Mouse (Mus musculus): ENCODE data around the gene Ahsa1. TPM values are rescaled to one million over a fixed set of nuclear protein-coding genes. Genes with fewer than 3 reads are reported as not detected.
"Not testable (repeated sequence)": the region's sequence is repeated elsewhere in the genome, so short reads cannot be mapped to it uniquely, and the experiment has no call there.

Gene Ahsa1
- 100 to 1,000 TPM; 173 to 176 TPM for total RNA-seq (2021)

DNA sequence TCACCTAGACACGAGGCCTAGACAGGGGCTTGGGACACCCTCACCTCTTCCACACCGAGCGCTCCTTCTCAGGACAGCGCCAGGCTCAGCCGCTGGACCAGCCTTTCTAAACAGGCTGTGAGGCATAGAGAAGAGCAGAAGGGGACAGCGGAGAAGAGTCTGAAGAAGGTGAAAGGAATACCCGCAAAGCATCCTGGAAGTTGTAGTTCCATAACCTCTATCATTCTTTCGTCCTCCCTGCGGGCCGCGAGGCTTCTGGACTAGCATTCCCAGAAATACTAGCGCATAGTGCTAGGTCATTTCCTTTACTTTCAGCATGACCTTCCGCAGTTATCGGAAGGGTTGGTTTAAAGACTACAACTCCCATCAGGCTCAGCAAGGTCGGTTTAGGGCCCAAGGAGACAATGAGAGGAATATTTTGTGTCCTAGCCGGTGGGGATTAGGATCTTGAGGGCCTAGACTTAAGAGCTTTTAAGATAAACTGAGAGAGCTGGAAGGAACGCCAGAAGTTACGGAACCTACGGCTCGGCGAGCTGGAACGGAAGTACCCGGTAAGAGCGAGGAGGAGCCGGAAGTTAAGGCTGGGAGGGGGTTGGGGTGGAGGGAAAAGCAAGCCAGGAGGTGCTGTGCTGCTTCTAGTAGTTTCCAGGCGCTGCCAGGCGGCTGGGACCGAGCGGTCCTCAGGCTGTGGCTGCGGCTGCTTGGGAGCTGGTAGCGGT lies at the start of gene Ahsa1, which contains the start of gene Vipas39:
Ahsa1 (plus strand) TSS at position 372 of the 719 bp plus-strand sequence.
Vipas39 (minus strand) TSS at position 149 of the 719 bp plus-strand sequence.
- intact Hi-C loops (cut with DNase I) = loop anchor here (2.0 to 10.0 kb wide), 2 partner anchors 65 to 179 kb away; partner anchors contain the start of genes Alkbh1 and Slirp

DNA sequence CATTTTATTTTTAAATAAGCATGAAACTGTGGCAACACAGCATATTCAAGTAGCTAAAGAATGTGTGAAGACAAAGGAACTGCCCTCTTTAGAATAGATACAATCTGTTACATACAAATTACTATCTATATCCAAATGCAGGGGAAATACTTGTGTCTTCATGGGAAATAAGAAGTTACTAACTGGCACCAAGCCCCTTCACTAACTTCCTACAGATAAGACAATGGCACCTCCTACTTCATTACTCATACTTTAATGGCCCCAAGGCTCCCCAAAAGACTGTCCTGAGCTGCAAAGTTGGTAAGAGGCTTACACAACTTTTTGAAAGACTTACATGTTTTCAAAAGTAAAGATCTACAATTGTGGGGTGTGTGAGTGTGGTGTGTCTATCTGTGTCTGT lies 48.7 kb upstream of the Ahsa1 start:
- intact Hi-C loops (cut with DNase I) = no loop called here

More for the DNA sequence above, at the start of gene Ahsa1, which contains the start of gene Vipas39:
- DNase-seq (ENCODE audit: low spot score in 2 of 2) = peak; percentile 92 to 98

GRCm38 (mm10) chr12:87219362-87219761 lies 46.9 kb upstream of the Ahsa1 start:
- intact Hi-C loops (cut with DNase I) = no loop called here
- no peak for DNase-seq (ENCODE audit: low spot score in 2 of 2)

More for the DNA sequence above, 48.7 kb upstream of the Ahsa1 start:
- no peak for DNase-seq (ENCODE audit: low spot score in 2 of 2)

- intact Hi-C loops (cut with DNase I) = no loop called here
Observed at GRCm38 (mm10) chr12:87224950-87225349, 41.3 kb upstream of the Ahsa1 start.

DNA sequence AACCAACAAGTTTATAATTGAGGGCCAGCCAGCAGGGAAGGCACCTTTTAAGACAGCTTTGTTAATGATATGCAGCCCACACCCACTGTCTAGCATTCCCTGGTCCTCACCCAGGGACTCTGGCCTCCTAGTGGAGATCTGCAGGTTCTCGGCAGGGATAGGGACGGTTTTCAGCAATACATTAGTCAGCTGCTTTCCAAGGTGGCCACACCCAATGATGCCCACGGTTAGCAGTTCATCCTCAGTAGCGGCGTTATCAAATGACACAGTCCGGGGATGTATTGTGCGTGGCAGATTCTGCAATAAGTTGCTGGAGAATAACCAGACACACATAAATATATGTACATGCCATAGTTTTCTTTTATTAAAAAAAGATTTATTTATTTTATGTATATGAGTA lies 39.5 kb upstream of the Ahsa1 start:
- DNase-seq (ENCODE audit: low spot score in 2 of 2) = no peak
- intact Hi-C loops (cut with DNase I) = no loop called here

More at GRCm38 (mm10) chr12:87224950-87225349, 41.3 kb upstream of the Ahsa1 start:
- no peak for DNase-seq (ENCODE audit: low spot score in 2 of 2)

- no peak for DNase-seq (ENCODE audit: low spot score in 2 of 2)
Observed at GRCm38 (mm10) chr12:87229633-87230032, 36.6 kb upstream of the Ahsa1 start.

DNA sequence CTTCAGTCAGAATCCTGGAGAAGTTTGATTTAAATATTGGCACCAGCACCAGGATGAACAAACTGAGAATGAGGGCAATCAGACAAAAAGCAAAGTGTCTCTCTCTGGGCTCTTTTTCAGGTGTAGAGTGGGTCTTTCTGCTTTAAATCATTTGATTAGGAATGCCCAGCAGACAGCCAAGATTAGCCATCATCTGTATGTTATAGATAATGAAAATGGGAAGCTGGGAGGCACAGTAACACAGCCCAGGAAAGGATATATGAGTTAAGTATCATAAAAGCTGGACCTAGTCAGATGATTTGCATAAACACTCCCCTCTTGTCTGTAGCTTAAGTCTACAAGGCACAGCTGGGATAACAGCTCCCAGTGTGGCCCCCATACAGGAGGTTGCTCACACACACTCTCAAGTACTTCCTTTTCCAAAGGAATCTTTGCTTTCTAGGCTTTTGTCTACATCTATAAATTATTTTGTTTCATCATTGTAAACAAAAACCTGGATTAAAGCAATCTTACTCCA lies 35.8 kb upstream of the Ahsa1 start:
- intact Hi-C loops (cut with DNase I) = no loop called here
- no peak for DNase-seq (ENCODE audit: low spot score in 2 of 2)

More at GRCm38 (mm10) chr12:87229633-87230032, 36.6 kb upstream of the Ahsa1 start:
- intact Hi-C loops (cut with DNase I) = no loop called here

- intact Hi-C loops (cut with DNase I) = no loop called here
- peak in 1 of 2 experiments; percentile 20 for DNase-seq (ENCODE audit: low spot score in 2 of 2)
Observed at GRCm38 (mm10) chr12:87236882-87237483, 29.3 kb upstream of the Ahsa1 start.

DNA sequence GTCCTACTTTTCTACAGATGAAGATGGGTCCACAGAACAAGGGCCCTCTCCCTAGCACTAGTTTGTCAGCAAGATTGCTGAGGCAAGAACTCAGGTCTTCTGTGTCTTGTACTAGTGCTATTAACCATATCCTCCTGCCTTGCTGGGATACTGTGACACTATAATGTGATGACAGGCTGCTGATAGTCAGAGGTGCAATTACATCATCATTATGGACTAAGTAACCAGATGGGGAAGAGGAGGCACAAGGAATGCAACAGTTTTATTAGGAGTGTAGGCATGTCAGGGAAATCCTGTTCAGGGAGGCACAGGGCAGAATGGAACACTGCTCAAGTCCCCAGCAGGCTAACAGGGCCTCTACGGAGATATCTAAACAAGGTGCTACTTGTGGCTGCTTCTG lies 27.6 kb upstream of the Ahsa1 start, which contains the start of gene Noxred1:
Noxred1 (minus strand) TSS at position 101 of the 400 bp plus-strand sequence.
- DNase-seq (ENCODE audit: low spot score in 2 of 2) = no peak
- intact Hi-C loops (cut with DNase I) = no loop called here

DNA sequence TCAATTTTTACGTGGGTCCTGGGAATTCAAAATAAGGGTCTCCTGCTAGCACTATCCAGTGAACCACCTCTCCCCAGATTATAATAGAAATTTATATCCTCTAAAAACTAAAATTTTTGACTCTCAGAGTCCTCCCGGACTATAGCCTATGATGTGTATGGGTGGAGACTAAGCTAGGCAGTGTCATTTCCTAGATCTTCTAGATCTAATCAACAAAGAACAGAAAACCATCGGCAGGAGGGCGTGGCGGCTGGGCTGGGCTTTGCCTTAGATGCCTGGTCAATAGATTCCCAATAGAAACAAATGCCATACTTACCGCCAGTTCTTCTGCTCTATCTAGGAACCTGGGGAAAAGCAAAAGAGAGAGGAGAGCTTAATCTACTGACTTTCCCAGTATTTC lies 16.1 kb upstream of the Ahsa1 start:
- no peak for DNase-seq (ENCODE audit: low spot score in 2 of 2)
- intact Hi-C loops (cut with DNase I) = no loop called here

- DNase-seq (ENCODE audit: low spot score in 2 of 2) = peak in 1 of 2 experiments; percentile 51
- intact Hi-C loops (cut with DNase I) = no loop called here
Observed at GRCm38 (mm10) chr12:87253878-87254277, 12.4 kb upstream of the Ahsa1 start.

DNA sequence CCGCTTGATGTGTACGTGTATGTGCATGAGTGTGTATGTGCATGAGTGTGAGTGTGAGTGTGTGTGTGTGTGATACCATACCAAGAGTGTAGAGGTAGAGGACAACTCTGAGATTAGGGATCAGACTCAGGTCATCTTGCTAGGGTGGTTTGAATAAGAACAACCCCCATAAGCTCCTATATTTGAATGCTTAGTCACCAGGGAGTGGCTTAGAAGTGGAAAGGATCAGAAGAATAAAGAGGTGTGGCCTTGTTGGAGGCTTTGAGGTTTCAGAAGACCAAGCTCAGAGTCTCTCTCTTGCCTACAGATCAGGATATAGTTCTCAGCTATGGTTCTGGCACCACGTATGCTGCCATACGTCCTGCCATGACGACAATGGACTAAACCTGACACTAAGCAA lies 9.7 kb upstream of the Ahsa1 start:
- DNase-seq (ENCODE audit: low spot score in 2 of 2) = no peak
- intact Hi-C loops (cut with DNase I) = no loop called here

GRCm38 (mm10) chr12:87260562-87260961 lies 5.7 kb upstream of the Ahsa1 start:
- intact Hi-C loops (cut with DNase I) = loop anchor here (10.0 kb wide), 1 partner anchor 184 kb away; the partner anchor contains the start of genes Alkbh1 and Slirp
- no peak for DNase-seq (ENCODE audit: low spot score in 2 of 2)

DNA sequence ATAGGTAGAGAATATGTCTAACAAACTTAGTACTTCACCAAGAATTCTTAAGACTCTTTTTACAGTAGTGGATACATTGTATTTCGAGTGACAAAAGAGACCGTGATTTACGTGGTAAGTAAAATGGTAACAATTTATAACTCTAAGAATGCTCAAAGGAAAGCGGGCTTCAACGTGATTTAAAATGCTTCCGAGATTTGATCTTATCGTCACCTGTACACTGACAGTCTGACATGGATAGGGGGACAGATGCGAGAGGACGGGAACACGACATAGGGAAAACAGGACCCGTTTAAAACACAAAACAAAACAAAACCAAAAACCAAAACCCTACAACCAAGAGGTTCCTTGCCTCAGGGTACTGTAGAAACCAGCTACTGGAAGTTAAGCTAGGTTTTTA lies 835 bp upstream of the Ahsa1 start:
- intact Hi-C loops (cut with DNase I) = loop anchor here (10.0 kb wide), 1 partner anchor 179 kb away; the partner anchor contains the start of genes Alkbh1 and Slirp

GRCm38 (mm10) chr12:87266827-87267603 lies 736 bp downstream of the Ahsa1 start:
- intact Hi-C loops (cut with DNase I) = loop anchor here (2.0 to 10.0 kb wide), 2 partner anchors 64 to 178 kb away; partner anchors contain the start of genes Alkbh1 and Slirp
- DNase-seq (ENCODE audit: low spot score in 2 of 2) = no peak

More for the DNA sequence above, 835 bp upstream of the Ahsa1 start:
- no peak for DNase-seq (ENCODE audit: low spot score in 2 of 2)

DNA sequence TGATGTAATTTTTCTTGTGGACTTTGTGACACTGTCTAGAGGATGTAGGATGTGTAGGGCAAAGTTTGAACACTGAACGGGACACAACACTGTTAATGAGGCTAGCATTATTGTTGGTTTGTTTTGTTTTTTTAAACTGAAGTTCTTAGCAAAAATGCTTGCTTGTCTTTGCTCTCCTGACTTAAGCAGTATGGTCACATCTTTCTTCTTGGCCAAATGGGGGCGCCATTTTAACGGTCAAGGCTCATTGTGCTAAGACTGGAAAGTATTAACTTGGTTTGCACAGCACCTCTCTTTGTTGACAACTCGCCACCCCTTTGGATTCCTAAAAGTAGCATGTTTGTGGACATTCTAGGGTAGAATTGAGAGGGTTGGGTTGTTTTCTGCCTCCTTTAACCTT lies 1.4 kb downstream of the Ahsa1 start:
- DNase-seq (ENCODE audit: low spot score in 2 of 2) = peak in 1 of 2 experiments; percentile 44
- intact Hi-C loops (cut with DNase I) = loop anchor here (2.0 to 10.0 kb wide), 2 partner anchors 63 to 177 kb away; partner anchors contain the start of genes Alkbh1 and Slirp

DNA sequence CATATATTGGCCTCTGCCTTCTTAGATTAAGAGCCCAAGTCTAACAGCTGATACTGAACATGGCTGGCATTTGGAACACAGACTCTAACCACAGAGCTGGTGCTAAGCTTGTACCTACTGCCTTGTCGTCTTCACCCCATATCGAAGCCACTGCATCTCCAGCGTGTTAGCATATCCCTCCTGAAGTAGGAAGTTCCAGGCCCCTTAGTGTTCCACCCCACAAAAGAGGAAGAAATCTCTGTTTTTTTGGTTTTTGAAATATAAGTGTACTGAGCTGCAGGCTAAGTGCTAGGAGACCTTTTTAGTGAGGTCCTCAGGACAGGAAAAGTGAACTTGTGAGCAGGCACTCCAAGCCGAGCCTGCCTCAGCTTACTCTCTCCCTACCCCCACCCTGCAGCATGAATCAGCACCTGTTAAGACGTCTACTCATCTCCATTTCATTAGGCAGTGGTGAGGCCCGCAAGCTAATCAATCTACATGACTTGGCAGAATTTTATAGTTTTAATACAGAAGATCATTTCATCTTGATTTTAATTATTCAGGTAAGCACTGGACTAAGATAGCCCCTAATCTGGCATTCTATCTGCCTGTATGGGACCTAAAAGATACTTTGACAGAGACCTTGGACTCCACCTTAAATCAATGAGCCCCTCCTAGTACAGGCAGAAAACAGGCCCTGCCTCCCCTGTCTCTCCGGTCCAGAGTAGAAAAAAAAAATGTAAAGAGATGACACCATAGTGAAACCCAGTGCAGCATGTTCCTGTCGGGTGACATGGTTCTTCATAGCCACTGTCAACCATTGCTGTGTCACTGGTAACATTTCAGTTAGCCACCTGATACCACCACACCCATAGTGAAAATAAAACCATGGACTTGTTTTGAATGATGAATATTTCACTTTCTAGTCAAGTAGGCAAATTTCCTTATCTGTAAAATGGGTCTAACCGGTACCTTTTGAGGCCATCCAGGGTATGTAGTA lies 8.9 kb downstream of the Ahsa1 start:
- DNase-seq (ENCODE audit: low spot score in 2 of 2) = no peak
- intact Hi-C loops (cut with DNase I) = no loop called here

DNA sequence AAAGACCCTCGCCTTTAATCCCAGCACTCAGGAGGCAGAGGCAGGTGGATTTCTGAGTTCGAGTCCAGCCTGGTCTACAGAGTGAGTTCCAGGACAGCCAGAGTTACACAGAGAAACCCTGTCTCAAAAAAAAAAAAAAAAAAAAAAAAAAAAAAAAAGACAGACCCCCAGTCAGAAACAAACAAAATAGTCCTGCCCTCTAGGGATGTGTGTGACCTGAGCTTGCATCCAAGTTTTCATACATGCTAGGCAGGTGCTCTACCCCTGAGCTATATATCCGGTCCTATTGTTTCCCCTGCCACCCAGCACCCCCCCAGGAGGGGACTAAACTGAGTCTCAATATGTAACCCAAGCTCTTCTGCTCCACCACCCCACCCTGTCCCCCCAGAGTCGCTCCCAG lies 11.0 kb downstream of the Ahsa1 start:
- DNase-seq (ENCODE audit: low spot score in 2 of 2); intact Hi-C loops (cut with DNase I): not testable (repeated sequence)

Data from left cerebral cortex, postnatal 25 days (tissue).